Mouse (Mus musculus) brain, embryonic 18.5 days (tissue): ENCODE measurements around the gene Lamtor4.

ENCODE experiments used
- DNase-seq: peaks from one replicate; pipeline ENCODE4 v3.0.0-alpha.2; 2012; ENCODE audit warnings: low read depth, low spot score

Lamtor4 gene

DNA sequence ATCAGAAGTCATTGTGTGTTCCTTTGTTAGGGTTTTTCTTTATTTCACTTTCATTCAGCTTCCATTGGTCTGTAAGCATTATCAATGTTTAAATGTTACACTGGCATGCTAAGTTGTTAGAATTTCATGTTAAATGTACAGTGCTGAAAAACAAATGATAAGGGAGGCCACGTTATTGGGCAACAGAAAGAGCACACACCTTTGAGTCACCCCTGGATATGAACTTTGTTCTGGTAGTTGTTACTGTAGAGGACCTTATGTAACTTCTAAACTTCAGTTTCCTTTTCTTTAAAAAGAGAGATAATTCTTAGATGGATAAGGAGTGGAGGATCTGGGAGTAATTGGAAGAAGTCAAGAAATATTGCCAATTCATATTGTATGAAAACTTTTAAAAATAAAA is 36.4 kb downstream of the Lamtor4 start:
- no peak for DNase-seq

DNA sequence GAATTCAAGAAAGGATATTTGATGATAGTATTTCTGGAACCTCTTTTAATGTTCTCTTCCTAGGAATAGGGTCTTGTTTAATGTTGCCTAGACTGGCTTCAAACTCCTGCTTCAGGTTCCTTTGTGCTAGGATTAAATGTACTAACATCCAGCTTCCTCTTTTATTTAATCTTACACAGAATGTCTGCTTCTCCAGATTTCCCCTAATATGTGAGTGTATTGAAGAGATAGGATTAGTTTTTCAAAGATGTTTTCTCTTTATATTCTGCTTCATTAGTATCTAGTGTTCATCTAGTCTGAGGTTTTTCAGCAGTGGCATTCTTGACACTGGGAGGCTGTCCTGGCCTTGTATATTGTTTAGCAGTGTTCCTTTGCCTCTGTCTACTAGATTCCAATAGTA is 38.9 kb downstream of the Lamtor4 start:
- no peak for DNase-seq

DNA sequence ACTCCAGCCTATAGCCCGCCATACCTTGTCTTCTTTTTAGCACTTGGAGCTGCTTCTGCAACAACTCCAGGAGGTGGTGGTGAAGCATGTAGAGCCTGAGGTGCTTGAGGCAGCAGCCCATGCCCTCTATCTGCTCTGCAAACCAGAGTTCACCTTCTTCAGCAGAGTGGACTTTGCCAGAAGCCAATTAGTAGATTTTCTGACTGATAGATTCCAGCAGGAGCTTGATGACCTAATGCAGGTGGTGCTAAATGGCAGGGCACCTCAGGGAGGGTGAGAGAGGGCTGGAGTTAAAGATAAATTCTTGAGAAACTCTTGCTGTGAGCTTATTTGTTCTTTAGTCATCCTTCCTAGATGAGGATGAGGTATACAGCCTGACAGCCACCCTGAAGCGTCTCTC is 44.3 kb downstream of the Lamtor4 start:
- DNase-seq: no peak
